Mouse (Mus musculus) stomach, postnatal 0 days (tissue): Measurements from ENCODE around the gene Abi3bp. TPM values are rescaled to one million over a fixed set of nuclear protein-coding genes. Genes with fewer than 3 reads are reported as not detected.

Experiments
- ATAC-seq: fragments of 200-750 bp; cut with Nextera tagmentation; 2 replicates; pipeline ENCODE4 v1.8.0; 2017; ENCODE audit not compliant: low FRiP score, low TSS enrichment
- DNase-seq: peaks from one replicate; pipeline ENCODE4 v3.0.0-alpha.2; 2016; ENCODE audit warnings: low spot score
- H3K27ac ChIP-seq: fragments of 300-500 bp; sonication (generic); replicated peaks from 2 replicates; pipeline ENCODE4 v1.5.1; 2014; ENCODE audit warnings: mild to moderate bottlenecking, control low read depth
- H3K27me3 ChIP-seq: fragments of 300-500 bp; sonication (generic); 2 replicates; pipeline ENCODE4 v1.6.1; 2014; ENCODE audit warnings: low read length; ENCODE audit not compliant: control insufficient read depth, insufficient read depth
- H3K36me3 ChIP-seq: fragments of 300-500 bp; sonication (generic); 2 replicates; pipeline ENCODE4 v1.6.1; 2014; ENCODE audit warnings: low read length, mixed read lengths; ENCODE audit not compliant: control insufficient read depth, insufficient read depth
- H3K4me1 ChIP-seq: fragments of 300-500 bp; sonication (generic); replicated peaks from 2 replicates; pipeline ENCODE4 v1.6.1; 2014; ENCODE audit warnings: antibody characterized with exemption; ENCODE audit not compliant: control insufficient read depth, insufficient read depth
- H3K4me2 ChIP-seq: fragments of 300-500 bp; sonication (generic); replicated peaks from 2 replicates; pipeline ENCODE4 v1.6.1; 2014; ENCODE audit warnings: low read depth, mild to moderate bottlenecking, control low read depth, moderate library complexity
- H3K4me3 ChIP-seq: fragments of 300-500 bp; sonication (generic); 2 replicates; pipeline ENCODE4 v1.5.1; 2014; ENCODE audit warnings: low read depth, low read length, control low read depth
- H3K9ac ChIP-seq: fragments of 300-500 bp; sonication (generic); 2 replicates; pipeline ENCODE4 v1.6.1; 2014; ENCODE audit warnings: mild to moderate bottlenecking, low read length, control low read depth, mixed read lengths
- H3K9me3 ChIP-seq: fragments of 300-500 bp; sonication (generic); 2 replicates; pipeline ENCODE4 v1.6.1; 2016; ENCODE audit warnings: low read length; ENCODE audit not compliant: control insufficient read depth
- CTCF ChIP-seq: IDR thresholded peaks from 2 replicates; pipeline ENCODE4 v1.5.1; 2016; ENCODE audit warnings: antibody characterized with exemption, low read depth, mild to moderate bottlenecking, moderate library complexity
- EP300 ChIP-seq: optimal IDR thresholded peaks from 2 replicates; pipeline ENCODE3; 2016; ENCODE audit warnings: antibody characterized with exemption
- WGBS: fragments of 180-500 bp; shearing (Covaris S2); extraction: QIAGEN DNeasy Blood & Tissue Kit; methylation state at CpG from one replicate; pipeline ENCODE4 v1.1.7; 2014; 5-methylcytosine and 5-hydroxymethylcytosine counted together
- polyA plus RNA-seq: library from polyadenylated mRNA; unstranded; fragments of >200 nt; fragmentation: Nextera tagmentation; extraction: Ambion mirVana; gene quantifications from 2 replicates; pipeline ENCODE4 v1.2.1, GENCODE M21; 2015

Abi3bp gene
- polyA plus RNA-seq, 1 experiment from 2014 or later = 24.7 TPM

DNA sequence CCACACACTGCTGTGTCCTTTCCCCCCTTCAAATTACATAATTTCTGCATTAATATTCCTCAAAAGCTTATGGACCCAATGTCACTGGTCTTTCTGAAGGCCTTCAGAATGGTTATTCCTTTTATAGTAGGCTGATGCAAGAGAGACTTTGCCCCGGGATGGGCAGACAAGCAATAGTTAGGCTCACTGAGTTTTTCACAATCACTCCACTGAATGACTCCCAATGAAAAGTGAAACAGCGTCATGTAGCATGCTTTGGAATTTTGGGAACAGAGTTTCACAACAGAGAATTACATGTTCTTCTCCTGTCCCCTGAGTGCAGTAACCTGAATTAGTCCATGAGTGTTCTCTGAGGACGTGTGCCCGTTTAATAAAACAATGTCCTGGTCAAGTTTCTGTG lies 120.7 kb downstream of the Abi3bp start:
- H3K27ac ChIP-seq = no peak overlapping the region
- no peak overlapping the region for H3K4me3 ChIP-seq
- H3K27me3 ChIP-seq = no peaks in the 10 kb centered on the region
- WGBS = 93% methylated on average over 4 of the region's 4 CpGs
- no peak overlapping the region for H3K4me2 ChIP-seq
- no peaks in the 10 kb centered on the region for H3K4me1 ChIP-seq
- no peak overlapping the region for H3K9ac ChIP-seq
- ATAC-seq = no peak
- H3K36me3 ChIP-seq = no peaks in the 10 kb centered on the region
- no peak for DNase-seq
- TF ChIP-seq CTCF (no peak), EP300 (no peak)
- H3K9me3 ChIP-seq = no peaks in the 10 kb centered on the region

DNA sequence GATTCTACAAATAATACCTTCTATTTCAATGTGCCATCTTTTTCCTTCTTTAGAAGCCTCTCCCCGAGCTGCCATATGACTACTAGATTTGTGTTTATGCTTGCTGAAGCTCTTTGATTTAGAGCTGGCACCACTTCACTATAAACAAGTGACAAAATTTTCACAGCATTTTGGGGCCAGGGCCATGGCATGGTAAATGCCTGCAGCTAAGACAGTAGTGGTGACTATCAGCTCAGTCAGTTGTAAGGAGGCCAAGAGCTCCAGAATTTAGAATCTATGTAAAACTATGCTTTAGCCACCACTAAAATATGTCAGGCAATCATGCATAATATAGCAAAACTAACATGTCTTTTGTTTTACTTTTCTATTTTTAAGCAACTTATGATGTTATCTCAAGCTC lies 124.7 kb downstream of the Abi3bp start:
- Histone ChIP-seq H3K27me3 (no peaks in the 10 kb centered on the region), H3K27ac (no peak overlapping the region), H3K36me3 (no peaks in the 10 kb centered on the region), H3K4me3 (no peak overlapping the region), H3K9me3 (no peaks in the 10 kb centered on the region), H3K9ac (no peak overlapping the region), H3K4me2 (no peak overlapping the region), H3K4me1 (no peaks in the 10 kb centered on the region)
- WGBS = 82% methylated on average over 1 of the region's 1 CpGs
- DNase-seq = no peak
- no peak for ATAC-seq
- TF ChIP-seq CTCF = no peak
- TF ChIP-seq EP300 = no peak

DNA sequence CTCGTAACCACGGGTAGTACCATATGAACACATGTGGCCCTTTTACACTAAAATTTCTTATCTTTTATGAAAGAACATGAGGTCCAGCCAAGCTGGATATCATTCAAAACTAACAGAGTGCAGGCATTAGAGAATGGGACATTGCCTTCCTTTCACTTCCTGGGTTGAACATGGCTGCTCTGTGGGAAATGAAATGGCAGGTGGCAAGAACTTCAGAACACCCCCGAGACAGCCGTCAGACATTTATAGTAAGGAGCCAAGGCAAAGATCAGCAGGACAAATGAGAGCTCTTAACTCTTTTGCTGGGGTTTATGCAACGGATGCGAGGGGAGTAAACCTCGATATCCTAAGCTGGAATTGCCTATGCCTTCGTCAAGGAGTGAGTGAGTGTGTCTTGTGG lies 132.9 kb downstream of the Abi3bp start:
- 76% methylated on average over 8 of the region's 8 CpGs for WGBS
- ATAC-seq (no peak), DNase-seq (no peak)
- no peak overlapping the region for H3K4me3 ChIP-seq
- H3K9ac ChIP-seq = no peak overlapping the region
- no peak overlapping the region for H3K27ac ChIP-seq
- no peaks in the 10 kb centered on the region for H3K4me1 ChIP-seq
- H3K27me3 ChIP-seq = no peaks in the 10 kb centered on the region
- no peak overlapping the region for H3K4me2 ChIP-seq
- H3K36me3 ChIP-seq = no peaks in the 10 kb centered on the region
- no peak for TF ChIP-seq EP300
- TF ChIP-seq CTCF = no peak
- no peaks in the 10 kb centered on the region for H3K9me3 ChIP-seq

DNA sequence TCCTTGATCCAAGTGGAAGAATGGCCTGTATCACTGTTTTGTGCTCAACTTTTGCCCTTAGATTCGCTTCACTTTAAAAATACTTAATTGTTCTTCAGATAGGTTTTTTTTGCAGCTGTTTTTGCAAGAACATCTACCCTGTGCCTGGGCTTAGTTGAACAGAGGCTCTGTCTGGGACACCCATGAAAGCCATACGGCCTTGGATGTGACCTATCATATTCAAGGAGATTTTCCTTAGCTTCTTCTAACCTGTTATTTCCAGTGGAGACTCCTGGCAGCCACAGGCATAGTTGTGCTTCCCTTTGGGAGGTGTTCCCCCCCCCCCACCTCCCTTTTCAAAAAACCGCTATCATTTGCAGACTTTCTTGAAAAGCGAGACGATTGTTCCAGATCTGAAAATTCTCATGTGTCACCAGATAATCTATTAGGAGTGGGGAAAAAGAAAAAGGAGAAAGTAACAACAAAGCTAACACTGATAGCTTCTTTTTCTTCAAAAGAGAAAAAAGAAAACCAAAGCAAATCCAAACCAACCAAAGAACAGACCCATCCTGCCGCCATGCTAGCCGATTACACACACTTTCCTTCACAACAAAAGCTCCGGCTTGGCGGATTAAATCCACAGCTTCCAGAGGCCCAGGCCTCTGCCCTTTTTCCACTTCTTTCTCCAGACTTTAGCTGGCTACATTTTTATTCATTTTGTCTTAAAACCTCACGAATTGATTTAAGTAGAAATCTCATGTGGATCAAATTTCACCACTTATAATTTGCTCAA lies 133.6 kb downstream of the Abi3bp start:
- H3K27ac ChIP-seq = no peak overlapping the region
- H3K4me2 ChIP-seq = no peak overlapping the region
- ATAC-seq (no peak), DNase-seq (no peak)
- H3K4me1 ChIP-seq = no peaks in the 10 kb centered on the region
- H3K9me3 ChIP-seq = no peaks in the 10 kb centered on the region
- TF ChIP-seq CTCF = no peak
- TF ChIP-seq EP300 = no peak
- 85% methylated on average over 10 of the region's 10 CpGs for WGBS
- no peaks in the 10 kb centered on the region for H3K36me3 ChIP-seq
- no peaks in the 10 kb centered on the region for H3K27me3 ChIP-seq
- no peak overlapping the region for H3K4me3 ChIP-seq
- H3K9ac ChIP-seq = no peak overlapping the region

DNA sequence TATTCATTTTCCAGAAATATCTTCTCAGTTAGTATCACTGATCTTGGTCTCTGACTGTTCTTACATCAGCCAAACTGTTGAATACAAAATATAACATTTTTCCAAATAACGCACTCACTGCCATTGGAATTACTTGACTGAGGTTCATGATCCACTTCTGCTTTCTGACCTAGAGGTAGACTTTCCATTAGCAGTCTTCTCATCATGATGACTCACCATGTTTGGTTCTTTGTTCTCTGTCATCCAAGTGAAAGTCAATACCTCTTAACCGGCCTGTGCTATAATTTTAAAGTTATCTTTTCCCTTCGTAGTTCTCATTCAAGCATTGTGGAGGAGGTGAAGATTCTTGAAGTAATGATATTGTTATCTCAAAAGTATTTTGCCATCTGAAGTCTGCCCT lies 160.9 kb downstream of the Abi3bp start:
- Histone ChIP-seq H3K9me3 (no peaks in the 10 kb centered on the region), H3K36me3 (peaks cover 2% of the 10 kb centered on the region; the same call in 1 of the 2 replicates), H3K9ac (no peak overlapping the region), H3K27me3 (no peaks in the 10 kb centered on the region), H3K27ac (no peak overlapping the region), H3K4me3 (no peak overlapping the region), H3K4me1 (no peaks in the 10 kb centered on the region), H3K4me2 (no peak overlapping the region)
- TF ChIP-seq CTCF (no peak), EP300 (no peak)
- no peak for ATAC-seq
- DNase-seq = no peak
- 87% methylated on average over 3 of the region's 3 CpGs for WGBS

DNA sequence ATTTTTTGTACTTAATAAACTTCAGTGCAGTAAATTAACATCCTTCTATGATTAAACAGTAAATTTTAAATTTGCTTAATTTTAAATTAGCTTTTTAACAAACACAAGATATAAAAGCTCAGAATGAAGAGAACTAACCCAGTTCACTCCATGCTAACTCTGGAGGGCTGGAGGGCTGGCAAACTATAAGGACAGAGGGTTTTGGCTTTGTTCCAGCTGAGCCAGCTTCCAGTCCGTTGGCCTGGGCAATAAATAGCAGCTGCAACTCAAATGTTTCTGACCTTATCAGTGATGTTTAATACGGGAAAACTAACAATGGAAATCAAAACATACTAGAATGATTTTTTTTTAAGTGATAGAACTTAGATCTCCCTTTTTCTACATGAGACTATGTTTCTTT lies 167.6 kb downstream of the Abi3bp start:
- Histone ChIP-seq H3K27ac (no peak overlapping the region), H3K4me1 (no peaks in the 10 kb centered on the region), H3K9ac (no peak overlapping the region), H3K36me3 (peaks cover 2% of the 10 kb centered on the region; the same call in 1 of the 2 replicates), H3K4me2 (no peak overlapping the region), H3K27me3 (no peaks in the 10 kb centered on the region), H3K4me3 (no peak overlapping the region), H3K9me3 (no peaks in the 10 kb centered on the region)
- DNase-seq = no peak
- ATAC-seq = no peak
- TF ChIP-seq CTCF (no peak), EP300 (no peak)
- 8% methylated on average over 2 of the region's 2 CpGs for WGBS
